Mouse (Mus musculus) cerebellum, adult 18-20 months (tissue): ENCODE data around the gene Lad1.

ENCODE experiments used
- DNase-seq, 2 experiments: peaks; one replicate each; pipeline ENCODE4 v3.0.0; 2021

The Lad1 gene

GRCm38 (mm10) chr1:135847611-135848351 lies 29.4 kb downstream of the Lad1 start:
- no peak for DNase-seq

GRCm38 (mm10) chr1:135850722-135851512 lies 32.5 kb downstream of the Lad1 start:
- peak in 1 of 2 experiments; percentile 15 for DNase-seq

- DNase-seq: no peak
Observed at GRCm38 (mm10) chr1:135852044-135852756, 33.8 kb downstream of the Lad1 start.

- no peak for DNase-seq
Observed at GRCm38 (mm10) chr1:135853200-135853599, 34.8 kb downstream of the Lad1 start.

GRCm38 (mm10) chr1:135854591-135855343 lies 36.4 kb downstream of the Lad1 start:
- DNase-seq: no peak

GRCm38 (mm10) chr1:135855344-135855687 lies 36.9 kb downstream of the Lad1 start:
- no peak for DNase-seq

- DNase-seq: no peak
Observed at GRCm38 (mm10) chr1:135856070-135856469, 37.7 kb downstream of the Lad1 start.

GRCm38 (mm10) chr1:135857137-135857775 lies 38.9 kb downstream of the Lad1 start:
- no peak for DNase-seq

GRCm38 (mm10) chr1:135858533-135858932 lies 40.1 kb downstream of the Lad1 start:
- DNase-seq: no peak

- DNase-seq: no peak
Observed at GRCm38 (mm10) chr1:135861091-135861490, 42.7 kb downstream of the Lad1 start.

- no peak for DNase-seq
Observed at GRCm38 (mm10) chr1:135861980-135862552, 43.7 kb downstream of the Lad1 start.

GRCm38 (mm10) chr1:135862561-135862960 lies 44.2 kb downstream of the Lad1 start:
- DNase-seq: no peak

GRCm38 (mm10) chr1:135863786-135864335 lies 45.5 kb downstream of the Lad1 start:
- no peak for DNase-seq

GRCm38 (mm10) chr1:135864830-135865229 lies 46.4 kb downstream of the Lad1 start:
- no peak for DNase-seq

- peak; percentile 83 to 86 for DNase-seq
Observed at GRCm38 (mm10) chr1:135865518-135866194, 47.3 kb downstream of the Lad1 start.

GRCm38 (mm10) chr1:135868570-135868969 lies 50.2 kb downstream of the Lad1 start:
- no peak for DNase-seq

GRCm38 (mm10) chr1:135872991-135873390 lies 54.6 kb downstream of the Lad1 start:
- DNase-seq: no peak

GRCm38 (mm10) chr1:135877248-135877647 lies 58.9 kb downstream of the Lad1 start:
- no peak for DNase-seq

- peak; percentile 52 to 57 for DNase-seq
Observed at GRCm38 (mm10) chr1:135882385-135883109, 64.1 kb downstream of the Lad1 start.
